Mouse (Mus musculus) CH12.LX (cell line): ENCODE measurements around the gene Alpk3. TPM values are rescaled to one million over a fixed set of nuclear protein-coding genes. Genes with fewer than 3 reads are reported as not detected.
A peak's percentile ranks its signal among the peaks of the same experiment; 100 is the strongest.

Experiments used
- DNase-seq: peaks from one replicate; pipeline ENCODE4 v3.0.0-alpha.2; 2013; ENCODE audit errors: extremely low read depth
- H3K27ac ChIP-seq: 2 replicates; pipeline ENCODE4 v1.5.1; 2012; ENCODE audit warnings: low read depth, mild to moderate bottlenecking, control low read depth, moderate library complexity; ENCODE audit not compliant: insufficient read depth
- H3K27me3 ChIP-seq: replicated peaks from 2 replicates; pipeline ENCODE3; 2012; ENCODE audit warnings: inconsistent platforms
- H3K36me3 ChIP-seq, 2 experiments: replicated peaks in 1 of 2; 2 replicates each; pipeline versions ENCODE3 to v1.6.1; 2012; ENCODE audit warnings: inconsistent platforms in 1 of 2, low read length in 1 of 2, mild to moderate bottlenecking in 1 of 2, mixed read lengths in 1 of 2, moderate library complexity in 1 of 2; ENCODE audit not compliant: control insufficient read depth in 1 of 2, insufficient read depth in 1 of 2
- H3K4me1 ChIP-seq, 2 experiments: 2 replicates each; pipeline ENCODE4 v1.6.1; 2012; ENCODE audit warnings: inconsistent platforms in 1 of 2, moderate library complexity in 1 of 2; ENCODE audit not compliant: insufficient read depth in 2 of 2, control insufficient read depth in 1 of 2
- H3K4me2 ChIP-seq: 2 replicates; pipeline ENCODE4 v1.6.1; 2012; ENCODE audit warnings: low read depth, mild to moderate bottlenecking, control low read depth; ENCODE audit not compliant: poor library complexity, insufficient read depth, severe bottlenecking
- H3K4me3 ChIP-seq, 3 experiments: fragments of 150-350 bp in 1 of 3; sonication (generic) in 1 of 3; replicated peaks in 1 of 3; 2 replicates each; pipeline versions ENCODE3 to v1.5.1; 2011 to 2012; ENCODE audit warnings: low read depth in 2 of 3, low read length in 2 of 3, mild to moderate bottlenecking in 2 of 3, moderate library complexity in 2 of 3, control low read depth in 1 of 3, improper control_type of control experiment in 1 of 3, inconsistent platforms in 1 of 3, mixed read lengths in 1 of 3; ENCODE audit not compliant: poor library complexity in 1 of 3
- H3K79me2 ChIP-seq: replicated peaks from 2 replicates; pipeline ENCODE4 v1.6.1; 2012; ENCODE audit warnings: mild to moderate bottlenecking, moderate library complexity; ENCODE audit not compliant: control insufficient read depth, poor library complexity, insufficient read depth, severe bottlenecking; ENCODE audit errors: extremely low read depth
- H3K9ac ChIP-seq: 2 replicates; pipeline ENCODE4 v1.6.1; 2012; ENCODE audit warnings: low read depth, mild to moderate bottlenecking, control low read depth, moderate library complexity; ENCODE audit not compliant: insufficient read depth
- H3K9me3 ChIP-seq: replicated peaks from 2 replicates; pipeline ENCODE3; 2012; ENCODE audit warnings: low read length, inconsistent platforms, mixed read lengths
- BHLHE40 ChIP-seq: IDR thresholded peaks from 2 replicates; pipeline ENCODE4 v1.6.1; 2011; ENCODE audit warnings: mild to moderate bottlenecking, low read depth, low read length, improper control_type of control experiment
- CHD1 ChIP-seq: IDR thresholded peaks from 2 replicates; pipeline ENCODE4 v1.6.1; 2012; ENCODE audit warnings: low read depth, low read length, improper control_type of control experiment, inconsistent platforms
- CHD2 ChIP-seq: IDR thresholded peaks from 2 replicates; pipeline ENCODE4 v1.6.1; 2011; ENCODE audit warnings: low read length, improper control_type of control experiment
- CTCF ChIP-seq, 2 experiments: IDR thresholded peaks in 1 of 2; conservative IDR thresholded peaks in 1 of 2; 2 replicates each; pipeline ENCODE4 v1.5.1; 2011 to 2012; ENCODE audit warnings: low read depth in 2 of 2, low read length in 2 of 2, improper control_type of control experiment in 1 of 2, inconsistent platforms in 1 of 2, mild to moderate bottlenecking in 1 of 2, moderate library complexity in 1 of 2
- E2F4 ChIP-seq: IDR thresholded peaks from 2 replicates; pipeline ENCODE4 v1.6.1; 2011; ENCODE audit warnings: low read depth, low read length, improper control_type of control experiment; ENCODE audit not compliant: insufficient replicate concordance
- ELF1 ChIP-seq: IDR thresholded peaks from 2 replicates; pipeline ENCODE4 v1.6.1; 2014; ENCODE audit warnings: low read depth, mild to moderate bottlenecking, inconsistent platforms, low read length, improper control_type of control experiment
- EP300 ChIP-seq: IDR thresholded peaks from 2 replicates; pipeline ENCODE4 v1.6.1; 2011; ENCODE audit warnings: low read length, improper control_type of control experiment
- ETS1 ChIP-seq: conservative IDR thresholded peaks from 2 replicates; pipeline ENCODE4 v1.6.1; 2012; ENCODE audit warnings: low read depth, mild to moderate bottlenecking, inconsistent platforms, low read length, improper control_type of control experiment, moderate library complexity
- GABPA ChIP-seq: IDR thresholded peaks from 2 replicates; pipeline ENCODE4 v1.6.1; 2012; ENCODE audit warnings: low read depth, low read length, improper control_type of control experiment, inconsistent platforms; ENCODE audit not compliant: insufficient replicate concordance
- HCFC1 ChIP-seq: IDR thresholded peaks from 2 replicates; pipeline ENCODE4 v1.6.1; 2012; ENCODE audit warnings: low read depth, mild to moderate bottlenecking, inconsistent platforms, low read length, improper control_type of control experiment
- IRF4 ChIP-seq: IDR thresholded peaks from 2 replicates; pipeline ENCODE4 v1.6.1; 2014; ENCODE audit warnings: low read depth, mild to moderate bottlenecking, inconsistent platforms, low read length, improper control_type of control experiment
- JUN ChIP-seq: IDR thresholded peaks from 2 replicates; pipeline ENCODE4 v1.6.1; 2011; ENCODE audit warnings: low read depth, mild to moderate bottlenecking, low read length, improper control_type of control experiment, moderate library complexity; ENCODE audit not compliant: insufficient read depth
- JUND ChIP-seq: conservative IDR thresholded peaks from 2 replicates; pipeline ENCODE4 v1.6.1; 2011; ENCODE audit warnings: low read depth, low read length, improper control_type of control experiment
- KAT2A ChIP-seq: IDR thresholded peaks from 2 replicates; pipeline ENCODE4 v1.6.1; 2012; ENCODE audit warnings: low read length, improper control_type of control experiment, inconsistent platforms; ENCODE audit not compliant: insufficient replicate concordance
- MAFK ChIP-seq: IDR thresholded peaks from 2 replicates; pipeline ENCODE4 v1.6.1; 2011; ENCODE audit warnings: low read length, improper control_type of control experiment; ENCODE audit not compliant: insufficient replicate concordance
- MAX ChIP-seq: IDR thresholded peaks from 2 replicates; pipeline ENCODE4 v1.6.1; 2011; ENCODE audit warnings: low read length, improper control_type of control experiment
- MAZ ChIP-seq: IDR thresholded peaks from 2 replicates; pipeline ENCODE4 v1.6.1; 2012; ENCODE audit warnings: low read depth, mild to moderate bottlenecking, inconsistent platforms, low read length, improper control_type of control experiment, moderate library complexity
- MEF2A ChIP-seq: IDR thresholded peaks from 2 replicates; pipeline ENCODE4 v1.6.1; 2014; ENCODE audit warnings: low read depth, mild to moderate bottlenecking, inconsistent platforms, low read length, improper control_type of control experiment, borderline replicate concordance
- MXI1 ChIP-seq: IDR thresholded peaks from 2 replicates; pipeline ENCODE4 v1.6.1; 2011; ENCODE audit warnings: mild to moderate bottlenecking, low read depth, low read length, improper control_type of control experiment
- MYC ChIP-seq: IDR thresholded peaks from 2 replicates; pipeline ENCODE4 v1.6.1; 2011; ENCODE audit warnings: low read depth, mild to moderate bottlenecking, improper control_type of control experiment, low read length
- NELFE ChIP-seq: IDR thresholded peaks from 2 replicates; pipeline ENCODE4 v1.6.1; 2011; ENCODE audit warnings: low read depth, low read length, improper control_type of control experiment
- NRF1 ChIP-seq: IDR thresholded peaks from 2 replicates; pipeline ENCODE4 v1.6.1; 2014; ENCODE audit warnings: low read depth, mild to moderate bottlenecking, inconsistent platforms, low read length, improper control_type of control experiment, moderate library complexity
- PAX5 ChIP-seq: IDR thresholded peaks from 2 replicates; pipeline ENCODE4 v1.6.1; 2012; ENCODE audit warnings: low read length, inconsistent platforms, mixed read lengths
- POLR2A ChIP-seq: IDR thresholded peaks from 2 replicates; pipeline ENCODE4 v1.6.1; 2011; ENCODE audit warnings: low read depth, mild to moderate bottlenecking, improper control_type of control experiment, low read length
- POLR2AphosphoS2 ChIP-seq: IDR thresholded peaks from 2 replicates; pipeline ENCODE4 v1.6.1; 2011; ENCODE audit warnings: low read depth, low read length, improper control_type of control experiment
- RAD21 ChIP-seq: IDR thresholded peaks from 2 replicates; pipeline ENCODE4 v1.6.1; 2011; ENCODE audit warnings: low read depth, mild to moderate bottlenecking, low read length, improper control_type of control experiment, moderate library complexity
- RCOR1 ChIP-seq: conservative IDR thresholded peaks from 2 replicates; pipeline ENCODE4 v1.6.1; 2012; ENCODE audit warnings: low read depth, mild to moderate bottlenecking, inconsistent platforms, low read length, improper control_type of control experiment
- SIN3A ChIP-seq: IDR thresholded peaks from 2 replicates; pipeline ENCODE4 v1.6.1; 2012; ENCODE audit warnings: low read length, improper control_type of control experiment, inconsistent platforms
- SMC3 ChIP-seq: IDR thresholded peaks from 2 replicates; pipeline ENCODE4 v1.6.1; 2011; ENCODE audit warnings: low read depth, low read length, improper control_type of control experiment
- TBP ChIP-seq: conservative IDR thresholded peaks from 2 replicates; pipeline ENCODE4 v1.6.1; 2011; ENCODE audit warnings: low read depth, low read length, improper control_type of control experiment
- TCF12 ChIP-seq: IDR thresholded peaks from 2 replicates; pipeline ENCODE4 v1.6.1; 2014; ENCODE audit warnings: low read depth, mild to moderate bottlenecking, inconsistent platforms, low read length, improper control_type of control experiment
- UBTF ChIP-seq: IDR thresholded peaks from 2 replicates; pipeline ENCODE4 v1.6.1; 2012; ENCODE audit warnings: low read depth, mild to moderate bottlenecking, inconsistent platforms, low read length, improper control_type of control experiment, moderate library complexity
- USF1 ChIP-seq: IDR thresholded peaks from 2 replicates; pipeline ENCODE4 v1.6.1; 2014; ENCODE audit warnings: low read depth, mild to moderate bottlenecking, inconsistent platforms, low read length, improper control_type of control experiment
- USF2 ChIP-seq: conservative IDR thresholded peaks from 2 replicates; pipeline ENCODE4 v1.6.1; 2011; ENCODE audit warnings: low read depth, low read length, improper control_type of control experiment
- ZC3H11A ChIP-seq: IDR thresholded peaks from 2 replicates; pipeline ENCODE4 v1.6.1; 2012; ENCODE audit warnings: low read depth, mild to moderate bottlenecking, inconsistent platforms, low read length, improper control_type of control experiment
- ZKSCAN1 ChIP-seq: IDR thresholded peaks from 2 replicates; pipeline ENCODE4 v1.6.1; 2012; ENCODE audit warnings: low read depth, inconsistent platforms, low read length, improper control_type of control experiment, borderline replicate concordance
- ZMIZ1 ChIP-seq: IDR thresholded peaks from 2 replicates; pipeline ENCODE4 v1.6.1; 2012; ENCODE audit warnings: low read depth, mild to moderate bottlenecking, inconsistent platforms, low read length, improper control_type of control experiment
- ZNF384 ChIP-seq: IDR thresholded peaks from 2 replicates; pipeline ENCODE4 v1.6.1; 2012; ENCODE audit warnings: low read depth, low read length, improper control_type of control experiment, inconsistent platforms
- dilution Hi-C: fragments of 300-500 bp; cut with MboI; formaldehyde crosslinking; loops from 2 replicates; pipeline ENCODE4 v1.14.3; 2020; ENCODE audit warnings: low sequenced_read_pairs; ENCODE audit not compliant: extremely low pct_unique_long_range_greater_than_20kb, extremely low pct_ligation_motif_present
- in situ Hi-C: fragments of 300-500 bp; cut with MboI; formaldehyde crosslinking; loops from 3 replicates; pipeline ENCODE4 v1.14.3; 2019; ENCODE audit warnings: low sequenced_read_pairs, low pct_ligation_motif_present, low pct_unique_long_range_greater_than_20kb, mixed read lengths
- polyA plus RNA-seq: library from polyadenylated mRNA; unstranded; fragments of >175 nt; gene quantifications from 2 replicates; pipeline ENCODE4 v1.2.1, GENCODE M21; 2012; ENCODE audit warnings: low read depth; ENCODE audit not compliant: insufficient read length
- total RNA-seq, 2 experiments: library from RNA; depleted of rRNA; stranded (reverse); fragments of 300-350 nt in 1 of 2; fragments of >200 nt in 1 of 2; gene quantifications; 2 replicates each; pipeline ENCODE4 v1.2.3; 2012 to 2014

Alpk3 gene
- total and polyA plus RNA-seq, 3 experiments, result 0.13 to 1.1 (median 0.64) TPM

GRCm38 (mm10) chr7:81060908-81061307 lies 3.5 kb downstream of the Alpk3 start:
- no peak for TF ChIP-seq MEF2A
- TF ChIP-seq RAD21, result peak; percentile 97
- TF ChIP-seq BHLHE40, result peak; percentile 61
- TF ChIP-seq JUN, result no peak
- TF ChIP-seq SMC3, result peak; percentile 92
- TF ChIP-seq IRF4, result peak; percentile 34; the same call in 1 of the 2 replicates
- no peak for TF ChIP-seq HCFC1
- TF ChIP-seq POLR2A, result no peak
- 0 out of 2 replicates have a peak, but pooled peaks have one; percentile 21 for TF ChIP-seq SIN3A
- no peak for TF ChIP-seq TBP
- TF ChIP-seq CHD1, result no peak
- TF ChIP-seq USF2, result no peak
- no peak for TF ChIP-seq E2F4
- TF ChIP-seq TCF12, result no peak
- no peak for TF ChIP-seq PAX5
- TF ChIP-seq RCOR1, result no peak
- peak; percentile 38 for TF ChIP-seq ZC3H11A
- no peak for TF ChIP-seq ETS1
- no peak for TF ChIP-seq EP300
- no peak for TF ChIP-seq MAZ
- TF ChIP-seq ZMIZ1, result no peak
- peak; percentile 69 for TF ChIP-seq MYC
- no peak for TF ChIP-seq GABPA
- no peak for TF ChIP-seq NRF1
- TF ChIP-seq ZKSCAN1, result no peak
- TF ChIP-seq NELFE, result no peak
- no peak for TF ChIP-seq UBTF
- TF ChIP-seq POLR2AphosphoS2, result no peak
- 0 out of 2 replicates have a peak, but pooled peaks have one; percentile 33 for TF ChIP-seq JUND
- peak; percentile 62 to 94 for TF ChIP-seq CTCF (conservative IDR thresholded peaks at IDR 0.05 in 1 of 2, IDR thresholded peaks at IDR 0.05 in 1 of 2; ENCODE audit: low read depth in 2 of 2, low read length in 2 of 2)
- peak; percentile 49; the same call in 1 of the 2 replicates for TF ChIP-seq MAX
- no peak for TF ChIP-seq MAFK
- TF ChIP-seq USF1, result no peak
- no peak for TF ChIP-seq CHD2
- no peak for TF ChIP-seq KAT2A
- TF ChIP-seq ELF1, result no peak
- no peak for TF ChIP-seq MXI1
- TF ChIP-seq ZNF384, result no peak
- H3K27me3 ChIP-seq, result peaks cover 9% of the 10 kb centered on the region

More at GRCm38 (mm10) chr7:81060908-81061307, 3.5 kb downstream of the Alpk3 start:
- DNase-seq, result peak; percentile 68
- no peaks in the 10 kb centered on the region for H3K9me3 ChIP-seq
- H3K4me2 ChIP-seq, result no peak overlapping the region
- peaks cover 0 to 6% of the 10 kb centered on the region in 2 experiments; a peak in 2 of 4 replicates for H3K4me1 ChIP-seq
- H3K27ac ChIP-seq, result no peak overlapping the region
- in situ Hi-C loops, result loop anchor here (25.0 kb wide), 1 partner anchor 324 kb away; no protein-coding TSS in a partner anchor
- H3K36me3 ChIP-seq, result no peaks in the 10 kb centered on the region
- dilution Hi-C loops, result no loop called here
- no peak overlapping the region for H3K4me3 ChIP-seq
- no peaks in the 10 kb centered on the region for H3K79me2 ChIP-seq
- no peak overlapping the region for H3K9ac ChIP-seq
